Mouse (Mus musculus) urinary bladder, postnatal 36 days (tissue): ENCODE results near the gene Foxred2.

Experiments used
- DNase-seq, 2 experiments: peaks; one replicate each; pipeline ENCODE4 v3.0.0; 2022; ENCODE audit warnings: low spot score in 2 of 2, mixed read lengths in 1 of 2

The Foxred2 gene

GRCm38 (mm10) chr15:77915287-77915686, 41.2 kb downstream of the Foxred2 start:
- DNase-seq = no peak

- DNase-seq = no peak
Observed at GRCm38 (mm10) chr15:77914507-77914906, 42.0 kb downstream of the Foxred2 start.

GRCm38 (mm10) chr15:77913054-77913453, 43.5 kb downstream of the Foxred2 start:
- DNase-seq = no peak

GRCm38 (mm10) chr15:77912585-77912984, 43.9 kb downstream of the Foxred2 start:
- no peak for DNase-seq

GRCm38 (mm10) chr15:77912048-77912447, 44.5 kb downstream of the Foxred2 start:
- DNase-seq = no peak

- no peak for DNase-seq
Observed at GRCm38 (mm10) chr15:77911065-77911464, 45.5 kb downstream of the Foxred2 start.

GRCm38 (mm10) chr15:77907646-77908518, 48.6 kb downstream of the Foxred2 start:
- no peak for DNase-seq

- no peak for DNase-seq
Observed at GRCm38 (mm10) chr15:77906545-77906944, 50.0 kb downstream of the Foxred2 start.

GRCm38 (mm10) chr15:77906081-77906480, 50.4 kb downstream of the Foxred2 start:
- DNase-seq = no peak

GRCm38 (mm10) chr15:77905275-77905970, 51.1 kb downstream of the Foxred2 start:
- peak; percentile 68 to 83 for DNase-seq

- no peak for DNase-seq
Observed at GRCm38 (mm10) chr15:77904363-77904892, 52.1 kb downstream of the Foxred2 start.

GRCm38 (mm10) chr15:77903176-77903575, 53.3 kb downstream of the Foxred2 start:
- DNase-seq = no peak

GRCm38 (mm10) chr15:77894926-77895325, 61.6 kb downstream of the Foxred2 start:
- DNase-seq = no peak

GRCm38 (mm10) chr15:77893292-77893691, 63.2 kb downstream of the Foxred2 start:
- DNase-seq = no peak

- no peak for DNase-seq
Observed at GRCm38 (mm10) chr15:77892420-77892819, 64.1 kb downstream of the Foxred2 start.

GRCm38 (mm10) chr15:77891766-77892165, 64.8 kb downstream of the Foxred2 start:
- no peak for DNase-seq
